Mouse (Mus musculus): Measurements from ENCODE around the gene Srsf12.

DNA sequence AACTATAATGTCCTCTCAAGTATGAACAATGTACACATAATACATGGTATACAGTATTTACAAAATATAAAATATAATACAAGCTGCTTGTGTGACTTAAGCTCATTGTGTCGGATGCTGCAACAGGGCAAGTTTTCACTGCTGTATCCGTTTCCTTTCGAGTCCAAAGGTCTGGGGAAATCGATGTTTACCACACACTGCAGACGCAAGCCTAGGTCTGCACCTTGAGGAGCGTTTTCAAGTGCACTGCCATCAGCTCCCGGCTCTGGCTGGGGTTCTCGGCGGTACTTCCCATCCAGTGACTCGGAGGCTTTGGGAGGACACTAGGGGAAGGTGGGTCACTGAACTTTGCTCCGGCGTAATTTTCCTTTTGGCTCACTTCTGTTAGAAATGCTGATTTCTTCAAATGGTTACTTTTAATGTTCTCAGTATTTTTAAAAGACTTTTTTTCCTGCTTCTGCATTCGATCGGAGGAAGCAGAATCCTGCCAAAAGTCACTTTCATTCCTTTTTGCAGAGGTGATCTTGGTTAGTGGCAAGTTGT lies 37.1 kb downstream of the Srsf12 start:
- TF ChIP-seq CTCF (IDR thresholded peaks at IDR 0.05; ENCODE audit: extremely low read depth, insufficient read length, insufficient replicate concordance, low read depth, low read length) (no peak), POLR2A (IDR thresholded peaks at IDR 0.05; ENCODE audit: low read depth, low read length) (no peak)
